Mouse (Mus musculus) thymus, postnatal 4 days (tissue): Measurements from ENCODE around the gene Zp1.

Experiments
- DNase-seq: peaks from one replicate; pipeline ENCODE4 v3.0.0; 2021

The Zp1 gene

GRCm38 (mm10) chr19:10920532-10920931, at the start of gene Zp1:
TSS of gene Zp1 (minus strand) at chr19:10920632.
- DNase-seq, result no peak

- DNase-seq, result no peak
Observed at GRCm38 (mm10) chr19:10968578-10968977, 48.1 kb upstream of the Zp1 start.

- DNase-seq, result no peak
Observed at GRCm38 (mm10) chr19:10965721-10966120, 45.3 kb upstream of the Zp1 start.

GRCm38 (mm10) chr19:10959978-10960346, 39.5 kb upstream of the Zp1 start:
- no peak for DNase-seq

GRCm38 (mm10) chr19:10959085-10959977, 38.9 kb upstream of the Zp1 start:
- peak; percentile 37 for DNase-seq

GRCm38 (mm10) chr19:10952021-10952939, 31.8 kb upstream of the Zp1 start:
- DNase-seq, result no peak

GRCm38 (mm10) chr19:10949558-10949957, 29.1 kb upstream of the Zp1 start:
- DNase-seq, result no peak

- DNase-seq, result peak; percentile 97
Observed at GRCm38 (mm10) chr19:10949112-10949511, 28.7 kb upstream of the Zp1 start, which contains the start of gene Ccdc86. TSS of gene Ccdc86 (minus strand) at chr19:10949266.

- DNase-seq, result peak; percentile 38
Observed at GRCm38 (mm10) chr19:10948416-10948815, 28.0 kb upstream of the Zp1 start.

GRCm38 (mm10) chr19:10947219-10947618, 26.8 kb upstream of the Zp1 start:
- DNase-seq, result no peak

GRCm38 (mm10) chr19:10946506-10946905, 26.1 kb upstream of the Zp1 start:
- DNase-seq, result no peak

GRCm38 (mm10) chr19:10943955-10944354, 23.5 kb upstream of the Zp1 start:
- no peak for DNase-seq

- DNase-seq, result no peak
Observed at GRCm38 (mm10) chr19:10940801-10941457, 20.5 kb upstream of the Zp1 start.

GRCm38 (mm10) chr19:10940097-10940800, 19.8 kb upstream of the Zp1 start:
- DNase-seq, result peak; percentile 83

- DNase-seq, result no peak
Observed at GRCm38 (mm10) chr19:10938771-10939170, 18.3 kb upstream of the Zp1 start.

- DNase-seq, result no peak
Observed at GRCm38 (mm10) chr19:10937110-10937563, 16.7 kb upstream of the Zp1 start, which contains the start of gene Ptgdr2. TSS of gene Ptgdr2 (plus strand) at chr19:10937160.

GRCm38 (mm10) chr19:10936077-10936476, 15.6 kb upstream of the Zp1 start:
- DNase-seq, result no peak

GRCm38 (mm10) chr19:10935029-10935428, 14.6 kb upstream of the Zp1 start:
- DNase-seq, result no peak

GRCm38 (mm10) chr19:10930641-10931040, 10.2 kb upstream of the Zp1 start:
- DNase-seq, result no peak

- DNase-seq, result no peak
Observed at GRCm38 (mm10) chr19:10926666-10927065, 6.2 kb upstream of the Zp1 start.

- no peak for DNase-seq
Observed at GRCm38 (mm10) chr19:10926123-10926621, 5.7 kb upstream of the Zp1 start.

GRCm38 (mm10) chr19:10924220-10924619, 3.8 kb upstream of the Zp1 start:
- DNase-seq, result no peak
